Mouse (Mus musculus) megakaryocyte, embryonic 14.5 days (primary cell): ENCODE results near the gene Snrk.

Experiments used
- FLI1 ChIP-seq: IDR thresholded peaks from 2 replicates; pipeline ENCODE4 v1.6.1; 2012; ENCODE audit warnings: low read length, inconsistent platforms, mixed read lengths
- GATA1 ChIP-seq: IDR thresholded peaks from 3 replicates; pipeline ENCODE4 v1.6.1; 2012; ENCODE audit warnings: mixed read lengths, low read length, inconsistent platforms, borderline replicate concordance

DNA sequence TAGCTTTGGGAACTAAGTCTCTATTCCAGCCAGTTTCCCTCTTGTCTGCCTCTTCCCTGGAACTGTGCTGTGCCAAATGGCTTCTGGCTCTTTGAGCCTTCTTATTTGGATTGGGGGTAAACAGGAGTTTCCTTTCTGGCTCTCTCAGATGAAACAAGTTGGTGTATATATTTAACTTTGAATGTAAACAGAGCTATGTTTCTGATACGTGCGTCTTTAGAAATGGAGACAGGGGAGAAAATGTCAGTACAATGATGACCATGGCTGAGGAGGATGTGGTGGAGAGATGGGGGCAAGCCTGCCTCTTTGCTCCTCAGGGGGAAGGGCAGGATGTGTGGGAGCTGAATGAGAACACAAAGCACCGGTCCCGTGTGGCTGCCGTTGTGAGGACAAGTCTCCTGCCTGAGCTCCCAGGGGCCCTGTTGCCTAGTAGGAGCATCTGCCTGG is 25.3 kb upstream of the Snrk start:
- TF ChIP-seq GATA1 (no peak), FLI1 (no peak)
